Mouse (Mus musculus): ENCODE data around the gene Lrp3. TPM values are rescaled to one million over a fixed set of nuclear protein-coding genes. Genes with fewer than 3 reads are reported as not detected.

The Lrp3 gene
- total RNA-seq, 4 experiments from 2014 or later = 21.8 to 24.6 (median 24.3) TPM

DNA sequence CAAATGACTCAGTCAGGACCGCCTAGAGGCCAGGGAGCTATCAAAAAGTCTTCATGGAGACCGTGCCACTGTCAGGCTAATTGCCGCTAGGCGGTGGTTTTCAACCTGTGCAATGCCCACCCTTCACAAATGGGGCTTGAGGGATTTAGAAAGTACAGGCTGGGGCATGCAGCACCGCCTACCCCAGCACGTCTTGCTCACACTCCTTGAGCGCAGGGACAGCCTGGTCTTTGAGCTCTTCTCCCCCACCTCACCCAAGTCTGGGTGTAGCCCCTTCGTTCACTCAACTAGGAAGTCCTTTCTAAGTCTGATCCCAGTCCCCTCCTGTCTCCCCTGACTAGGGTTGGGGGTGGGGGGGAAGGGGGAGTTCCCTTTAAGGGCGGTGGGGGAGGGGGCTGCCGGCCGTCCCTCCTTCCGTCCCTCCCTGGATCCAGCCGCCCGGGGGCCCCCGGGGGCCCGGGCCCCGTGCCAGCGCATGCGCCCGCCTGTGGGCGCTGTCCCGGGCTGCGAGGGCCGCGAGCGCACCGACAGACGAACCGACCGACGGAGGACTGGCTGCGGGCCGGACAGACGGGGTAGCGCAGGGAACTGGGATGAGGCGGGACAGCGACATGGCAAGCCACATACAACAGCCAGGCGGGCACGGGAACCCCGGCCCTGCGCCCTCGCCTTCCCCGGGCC is 29.3 kb downstream of the Lrp3 start, which contains the start of gene Slc7a10:
Slc7a10 (plus strand) TSS at position 497 of the 681 bp plus-strand sequence.
- no peak for DNase-seq

GRCm38 (mm10) chr7:35184833-35185724 is 30.2 kb downstream of the Lrp3 start:
- no peak for DNase-seq

DNA sequence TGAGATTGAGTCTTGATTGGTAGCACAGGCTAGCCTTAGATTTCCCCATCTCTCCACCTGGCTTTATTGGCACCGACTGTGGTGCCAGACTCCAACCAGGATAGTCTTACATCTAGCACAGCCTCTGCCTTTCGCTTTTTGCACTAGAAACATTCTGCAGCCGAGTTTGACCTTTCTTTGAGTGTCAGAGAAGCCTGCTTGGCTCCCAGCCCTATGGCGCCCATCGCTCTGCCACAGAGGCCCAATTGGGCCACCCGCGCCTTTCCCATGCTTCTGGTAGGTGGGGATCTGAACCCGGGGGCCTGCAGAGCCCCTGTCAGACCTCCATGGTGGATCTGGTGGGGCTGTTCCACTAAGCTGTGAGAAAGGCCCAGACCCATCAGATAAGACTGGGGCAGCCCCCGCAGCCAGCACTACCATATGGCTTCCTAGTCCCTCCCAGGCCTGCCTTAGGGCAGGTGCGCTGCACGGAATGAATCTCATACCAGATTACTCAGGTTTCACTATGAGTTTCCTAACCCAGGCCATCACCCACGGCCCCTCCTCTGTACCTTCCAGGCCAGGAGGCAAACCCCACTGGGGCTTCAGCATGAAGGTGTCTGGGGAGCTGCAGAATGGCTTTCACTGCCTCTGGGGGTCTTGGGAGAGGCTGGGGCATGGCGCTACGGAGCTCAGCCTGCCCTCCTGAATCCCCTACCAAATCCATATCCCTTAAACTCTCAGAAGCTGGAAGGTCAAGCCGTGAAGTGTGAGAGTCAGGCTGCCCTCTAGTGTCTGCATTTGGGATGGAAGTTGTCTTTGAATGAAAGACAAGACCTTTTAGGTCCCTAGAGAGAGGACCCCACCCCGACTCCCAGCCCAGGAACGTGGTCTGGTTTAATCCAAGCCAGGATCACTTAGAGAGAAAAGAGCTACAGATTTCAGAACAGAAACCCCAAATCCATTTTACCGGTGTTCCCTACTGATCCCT is 38.6 kb downstream of the Lrp3 start:
- DNase-seq = no peak

- DNase-seq = no peak
These were observed 39.8 kb downstream of the Lrp3 start for GRCm38 (mm10) chr7:35175533-35175932.

DNA sequence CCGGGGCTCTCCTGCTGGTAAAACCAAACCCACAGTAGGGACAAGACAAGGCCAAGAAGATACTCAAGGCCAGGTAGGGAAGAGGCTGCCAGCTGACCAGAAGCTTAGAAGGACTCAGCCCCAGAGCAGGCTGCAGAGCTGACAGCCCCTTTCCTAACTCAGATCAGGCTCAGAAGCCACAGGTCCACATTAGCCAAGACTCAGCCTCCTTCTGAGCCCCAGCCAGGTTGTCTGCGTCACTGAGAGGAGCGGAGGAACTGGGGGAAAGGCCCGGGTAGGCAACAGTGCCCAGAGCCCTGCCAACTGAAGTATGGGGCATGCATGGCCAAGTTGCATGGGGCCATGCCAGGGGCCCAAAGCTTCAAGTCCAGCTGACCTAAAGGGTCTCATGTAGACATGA is 42.8 kb downstream of the Lrp3 start:
- no peak for DNase-seq

- DNase-seq = peak; percentile 64
These were observed 43.4 kb downstream of the Lrp3 start for GRCm38 (mm10) chr7:35171867-35172382.

DNA sequence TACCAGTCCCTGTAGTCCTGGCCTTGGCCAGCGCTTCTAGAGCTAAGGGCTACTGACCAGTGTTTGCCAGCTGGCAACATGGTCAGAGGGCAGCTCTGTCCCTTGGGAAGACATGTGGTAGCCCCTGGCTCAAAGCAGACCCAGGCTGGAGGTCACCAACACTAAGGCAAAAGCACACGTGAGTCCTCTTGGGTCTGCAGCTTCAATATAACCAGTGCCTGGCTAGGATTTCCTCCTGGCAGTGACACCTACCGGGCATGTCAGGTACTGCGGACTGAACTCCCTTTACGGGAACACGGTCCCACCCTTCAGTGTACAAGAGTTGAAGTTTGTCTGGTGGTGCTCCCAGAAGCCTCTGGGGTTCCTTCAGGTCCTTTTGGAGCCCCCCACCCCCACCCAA is 46.0 kb downstream of the Lrp3 start:
- peak; percentile 74 for DNase-seq

GRCm38 (mm10) chr7:35167925-35168324 is 47.4 kb downstream of the Lrp3 start:
- DNase-seq = no peak

GRCm38 (mm10) chr7:35166988-35167387 is 48.3 kb downstream of the Lrp3 start:
- DNase-seq = no peak

GRCm38 (mm10) chr7:35164131-35164530 is 51.2 kb downstream of the Lrp3 start:
- DNase-seq = no peak

- no peak for DNase-seq
These were observed 51.7 kb downstream of the Lrp3 start for GRCm38 (mm10) chr7:35163600-35163999.

DNA sequence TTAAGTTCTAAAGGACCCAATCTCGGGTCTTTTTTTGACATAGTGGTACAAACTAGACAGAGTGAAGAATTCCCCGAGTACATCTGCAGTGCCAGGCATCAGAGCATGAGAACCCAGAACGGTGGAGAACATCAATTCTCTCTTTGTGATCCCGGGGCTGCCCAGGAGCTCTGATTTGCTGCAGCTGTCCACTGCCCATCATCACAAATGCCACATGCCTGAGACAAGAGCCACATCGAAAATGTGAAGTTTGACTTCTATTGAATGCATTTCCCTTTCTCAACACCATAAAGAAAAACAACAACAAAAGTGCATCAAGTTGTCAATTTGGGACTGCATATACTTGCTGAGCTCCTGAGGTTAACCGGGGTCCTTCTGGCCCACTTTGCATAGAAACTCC is 52.9 kb downstream of the Lrp3 start:
- no peak for DNase-seq

GRCm38 (mm10) chr7:35157512-35157911 is 57.8 kb downstream of the Lrp3 start:
- no peak for DNase-seq

DNA sequence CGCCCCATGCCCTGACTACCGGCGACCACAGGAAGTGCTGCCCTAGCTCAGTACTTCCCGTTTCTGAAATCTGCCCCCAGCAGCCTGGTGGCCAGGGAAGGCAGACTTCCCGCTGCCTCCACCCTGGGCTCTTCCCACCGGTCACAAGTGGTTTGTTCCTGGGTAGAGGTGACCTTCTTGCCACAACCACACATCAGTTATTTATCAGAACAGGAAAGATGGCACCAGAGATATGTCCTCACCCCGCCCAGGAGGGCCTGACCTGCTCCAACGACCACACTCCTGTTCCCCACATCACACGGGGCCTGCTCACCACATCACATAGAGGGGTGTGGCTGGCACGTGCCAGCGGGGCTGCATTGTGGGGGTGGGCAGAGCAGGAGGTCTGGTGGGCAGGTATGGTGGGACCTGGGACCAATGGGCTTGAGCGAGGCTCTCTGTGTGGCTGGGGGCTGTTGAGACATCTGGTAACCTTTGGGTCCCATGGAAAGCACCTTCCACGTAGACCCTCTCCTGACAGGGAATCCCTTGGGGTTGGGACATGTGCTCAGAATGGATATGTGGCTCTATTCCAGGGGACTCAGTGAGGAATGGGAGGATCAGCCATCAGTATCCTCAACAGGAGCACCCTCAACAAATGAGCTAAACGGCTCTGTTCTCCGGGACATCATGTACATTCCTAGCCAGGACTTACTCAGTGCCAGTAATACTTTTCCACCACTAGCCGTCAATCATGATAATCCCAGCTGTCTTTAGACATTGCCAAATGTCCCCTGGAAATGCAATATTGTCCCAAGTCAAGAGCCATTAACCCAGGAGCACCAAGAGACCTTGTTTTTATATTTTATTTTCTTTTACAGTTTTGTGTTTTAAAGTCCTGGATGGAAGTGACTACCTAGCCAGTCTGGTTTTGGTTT is 58.5 kb downstream of the Lrp3 start:
- no peak for DNase-seq

- DNase-seq = no peak
These were observed 60.8 kb downstream of the Lrp3 start for GRCm38 (mm10) chr7:35154449-35154848.

DNA sequence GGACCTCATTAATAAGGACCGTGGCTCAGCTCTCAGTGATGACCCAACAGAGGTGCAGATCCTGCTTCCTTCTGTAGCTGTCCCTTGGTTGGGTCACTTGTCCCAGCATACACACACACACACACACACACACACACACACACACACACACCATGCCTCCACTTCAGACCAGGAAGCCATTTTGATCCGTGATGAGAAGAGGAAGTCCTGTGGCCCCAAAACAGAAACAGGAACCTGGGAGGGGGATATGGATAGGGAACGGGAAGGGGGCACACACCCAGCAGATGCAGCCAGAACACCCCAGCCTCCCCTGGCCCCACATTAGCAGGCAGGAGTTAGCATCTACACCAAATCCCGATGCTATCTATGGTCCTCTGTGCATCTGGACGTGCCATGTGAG is 64.4 kb downstream of the Lrp3 start:
- no peak for DNase-seq

Other genes with a start within 250 kb of the Lrp3 start
- gene Cebpg, start 158.9 kb downstream of the Lrp3 start, total RNA-seq (2022) = 10 to 100 TPM; 41.4 to 46.2 (median 44.0) TPM
- gene Cebpa, start 96.2 kb downstream of the Lrp3 start, total RNA-seq (2022) = 100 to 1,000 TPM in 2 of 4 experiments, 10 to 100 TPM in 2; 45.2 to 106 (median 92.9) TPM
- 10 to 100 TPM; 12.2 to 29.7 (median 14.9) TPM for gene Slc7a10, start 29.1 kb downstream of the Lrp3 start, total RNA-seq (2022)
- gene Gpatch1, start 102.9 kb upstream of the Lrp3 start, total RNA-seq (2022) = 10 to 100 TPM; 17.8 to 22.9 (median 18.9) TPM
- 1 to 10 TPM; 1.9 to 3.3 (median 2.9) TPM for gene Rhpn2, start 118.7 kb upstream of the Lrp3 start, total RNA-seq (2022)
- gene Faap24, start 181.3 kb upstream of the Lrp3 start, total RNA-seq (2022) = 1 to 10 TPM; 6.7 to 9.5 (median 7.8) TPM
- gene Cep89, start 181.5 kb upstream of the Lrp3 start, total RNA-seq (2022) = 10 to 100 TPM; 18.7 to 30.1 (median 22.7) TPM
- not detected for gene Slc7a9, start 233.3 kb upstream of the Lrp3 start, total RNA-seq (2022)